Mouse (Mus musculus): ENCODE data around the gene Tnip1.

The Tnip1 gene

DNA sequence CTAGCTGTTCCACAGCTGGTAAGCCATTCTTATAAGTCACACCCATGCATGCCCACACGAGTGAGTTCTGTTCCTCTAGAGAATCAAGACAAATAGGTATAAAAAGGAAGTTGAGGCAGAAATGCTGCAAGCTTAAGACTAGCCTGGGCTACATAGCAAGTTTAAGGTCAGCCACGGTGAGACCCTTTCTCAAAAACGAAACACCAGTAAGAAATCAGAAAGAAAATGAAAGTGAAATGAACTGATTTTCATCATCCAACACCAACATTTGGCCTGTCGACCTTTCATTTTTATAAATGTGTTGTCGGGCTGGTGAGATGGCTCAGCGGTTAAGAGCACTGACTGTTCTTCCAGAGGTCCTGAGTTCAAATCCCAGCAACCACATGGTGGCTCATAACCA lies 83.8 kb downstream of the Tnip1 start:
- no peak for DNase-seq (ENCODE audit: low spot score)

DNA sequence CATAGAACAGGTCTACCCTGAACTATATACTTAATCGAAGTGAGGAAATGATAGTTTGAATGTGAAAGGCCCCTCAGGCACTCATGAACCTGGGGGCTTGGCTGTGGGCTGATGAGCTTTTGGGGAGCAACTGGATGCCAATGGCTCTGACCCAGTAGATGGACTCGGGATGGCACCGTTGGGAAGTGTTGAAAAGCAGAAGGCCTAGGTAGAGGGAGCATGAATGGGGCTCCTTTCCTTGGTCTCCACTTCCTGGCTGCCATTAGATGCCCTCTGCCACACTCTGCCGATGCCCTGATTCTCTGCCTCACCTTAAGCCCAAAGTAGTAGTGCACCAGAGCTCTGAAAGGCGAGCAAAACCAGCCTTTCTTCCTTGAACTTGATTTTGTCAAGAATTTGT lies 86.7 kb downstream of the Tnip1 start:
- DNase-seq (ENCODE audit: low spot score) = no peak

GRCm38 (mm10) chr11:54871831-54872537 lies 90.7 kb downstream of the Tnip1 start:
- DNase-seq (ENCODE audit: low spot score) = peak; percentile 68

DNA sequence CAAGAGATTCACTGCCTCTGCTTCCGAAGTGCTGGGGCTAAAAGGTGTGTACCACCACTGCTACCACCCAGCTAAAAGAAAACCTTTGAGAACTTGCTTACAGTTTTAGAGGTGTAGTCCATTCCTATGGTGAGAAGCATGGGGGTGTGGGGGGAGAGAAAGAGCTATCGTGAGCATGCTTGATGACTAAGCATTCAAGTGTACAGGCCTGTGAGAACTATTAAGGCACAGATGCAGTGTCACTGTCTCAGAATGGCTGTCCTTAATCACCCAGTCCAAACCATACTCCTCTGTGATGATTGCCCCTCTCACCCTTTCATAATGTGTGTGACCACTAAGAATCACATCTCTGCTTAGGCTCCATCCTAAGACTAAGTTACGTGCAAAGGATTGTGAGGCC lies 93.4 kb downstream of the Tnip1 start:
- DNase-seq (ENCODE audit: low spot score) = no peak

- DNase-seq (ENCODE audit: low spot score) = no peak
Observed at GRCm38 (mm10) chr11:54868445-54868844, 94.3 kb downstream of the Tnip1 start.

DNA sequence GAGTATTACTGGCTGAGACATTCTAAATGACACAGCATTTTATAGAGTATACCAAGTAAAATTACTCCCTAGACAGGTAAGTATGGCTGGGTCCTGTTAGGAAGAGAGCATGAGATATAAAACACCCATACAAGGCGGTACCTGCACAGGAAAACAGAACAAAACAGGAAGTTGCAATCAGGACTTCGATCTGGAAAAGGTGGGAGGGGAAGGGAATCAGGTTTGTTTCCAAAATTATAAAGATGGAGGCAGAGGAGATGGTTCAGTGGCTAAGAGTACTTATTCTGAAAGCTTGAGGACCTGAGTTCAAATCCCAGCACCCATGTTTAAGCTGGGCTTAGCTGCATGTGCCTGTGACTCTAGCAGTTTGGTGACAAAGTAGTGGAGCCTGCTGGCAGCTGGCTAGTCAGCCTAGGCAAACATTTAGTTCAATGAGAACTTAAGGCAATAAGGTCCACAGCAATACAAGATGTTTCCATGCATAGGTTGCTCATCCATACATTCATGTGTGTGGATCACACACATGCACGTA lies 94.7 kb downstream of the Tnip1 start:
- DNase-seq (ENCODE audit: low spot score) = no peak

DNA sequence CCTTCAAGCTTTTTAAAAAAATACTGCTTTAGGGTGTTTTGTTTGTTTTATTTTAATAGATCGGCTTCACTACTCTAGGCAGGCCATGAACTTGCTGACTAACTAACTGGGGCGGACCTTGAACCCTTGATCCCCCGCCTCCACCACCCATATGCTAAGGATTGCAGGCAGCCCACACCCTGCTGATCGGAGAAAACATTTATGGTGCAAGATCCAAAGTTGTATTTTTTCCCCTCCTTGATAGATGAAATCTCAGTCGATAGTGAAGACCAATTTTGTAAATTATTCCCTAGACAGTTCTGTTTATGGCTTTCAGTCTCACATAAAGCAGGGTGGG lies 95.7 kb downstream of the Tnip1 start:
- peak; percentile 56 for DNase-seq (ENCODE audit: low spot score)

DNA sequence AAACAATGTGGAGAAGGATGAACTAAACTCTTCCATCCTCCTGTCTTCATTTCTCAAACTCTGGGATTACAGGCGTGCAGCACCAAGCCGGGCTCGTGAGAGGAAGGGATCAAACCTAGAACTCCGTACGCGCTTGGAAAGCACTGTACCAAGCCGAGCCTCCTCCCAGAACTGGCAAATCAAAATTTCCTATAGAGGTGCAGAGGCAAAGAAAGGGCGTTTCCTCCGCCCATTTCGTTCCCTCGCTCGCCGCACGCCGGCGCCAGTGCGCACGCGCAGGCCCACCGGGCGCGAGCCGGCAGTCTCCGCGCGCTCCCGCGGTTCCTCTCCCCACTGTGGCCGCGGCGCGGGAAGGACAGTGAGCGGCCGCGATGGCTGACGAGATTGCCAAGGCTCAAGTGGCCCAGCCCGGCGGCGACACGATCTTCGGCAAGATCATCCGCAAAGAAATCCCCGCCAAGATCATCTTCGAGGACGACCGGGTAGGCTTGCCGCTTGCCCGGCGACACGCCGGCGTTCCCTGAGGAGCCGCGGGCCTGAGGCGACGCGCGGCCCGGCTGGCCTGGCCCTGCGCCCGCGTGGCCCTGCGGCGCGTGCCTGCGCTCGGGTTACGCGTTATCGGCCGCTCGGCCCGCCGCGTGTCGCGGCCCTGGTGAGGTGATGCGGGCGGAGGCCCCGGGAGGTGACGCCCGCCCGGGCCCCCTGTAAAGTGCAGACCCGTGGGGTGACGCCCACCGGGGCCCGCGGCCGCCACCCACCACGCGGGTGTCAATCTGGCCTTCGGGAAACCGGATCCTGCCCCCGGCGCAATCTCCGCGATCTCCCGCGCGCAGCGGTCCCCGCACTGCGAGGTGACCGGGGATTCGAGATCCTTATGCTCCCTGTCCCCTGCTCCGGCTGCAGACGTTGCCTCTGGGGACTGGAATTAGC lies 96.3 kb downstream of the Tnip1 start, which contains the start of gene Hint1:
TSS of gene Hint1 (plus strand) at position 265 of the 930 bp plus-strand sequence.
- DNase-seq (ENCODE audit: low spot score) = peak; percentile 89

GRCm38 (mm10) chr11:54865330-54866085 lies 97.2 kb downstream of the Tnip1 start:
- DNase-seq (ENCODE audit: low spot score) = no peak

GRCm38 (mm10) chr11:54862621-54863520 lies 99.8 kb downstream of the Tnip1 start:
- peak; percentile 58 for DNase-seq (ENCODE audit: low spot score)

DNA sequence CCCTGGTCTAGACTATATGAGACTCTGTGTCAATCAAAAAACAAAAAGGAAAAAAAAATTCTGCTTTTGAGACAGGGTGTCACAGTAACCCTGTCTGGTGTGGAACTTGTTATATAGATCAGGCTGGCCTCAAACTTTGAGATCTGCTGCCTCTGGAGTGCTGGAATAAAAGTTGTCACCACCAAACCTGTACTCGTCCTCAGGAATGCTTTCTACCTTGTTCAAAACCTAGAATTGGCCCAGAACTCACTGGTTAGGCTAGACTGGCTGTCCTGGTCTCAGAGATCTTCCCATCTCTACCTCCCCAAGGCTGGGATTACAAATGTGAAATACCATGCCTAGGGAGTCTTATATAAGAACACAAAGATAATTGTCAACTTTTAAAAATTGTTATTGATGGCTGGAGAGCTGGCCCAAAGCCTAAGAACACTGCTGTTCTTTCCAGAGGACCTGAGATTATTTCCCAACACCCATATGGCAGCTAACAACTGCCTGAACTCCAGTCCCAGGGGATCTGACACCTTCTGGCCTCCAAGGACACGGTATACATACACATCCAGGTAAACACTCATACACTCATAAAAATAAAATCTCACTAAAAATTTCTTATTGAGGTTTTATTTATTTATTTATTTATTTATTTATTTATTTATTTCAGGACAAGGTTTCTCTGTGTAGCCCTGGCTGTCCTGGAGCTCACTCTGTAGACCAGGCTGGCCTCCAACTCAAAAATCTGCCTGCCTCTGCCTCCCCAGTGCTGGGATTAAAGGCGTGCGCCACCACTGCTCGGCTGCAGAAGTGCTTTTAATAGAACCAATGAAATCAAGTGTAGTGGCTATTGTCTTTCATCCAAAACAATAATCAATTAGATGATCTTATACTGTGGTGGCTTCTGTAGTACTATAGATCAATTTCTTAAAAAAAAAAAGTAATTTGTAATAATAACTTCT lies 101.0 kb downstream of the Tnip1 start:
- DNase-seq (ENCODE audit: low spot score) = peak; percentile 58
